Mouse (Mus musculus) splenic B cell, adult 2 months (primary cell): ENCODE data around the gene Rap1gap2.

Experiments used
- DNase-seq: peaks from one replicate; pipeline ENCODE4 v3.0.0-alpha.2; 2011; ENCODE audit warnings: low read depth, low spot score
- H3K27me3 ChIP-seq: 2 replicates; pipeline ENCODE4 v1.6.1; 2012; ENCODE audit warnings: mild to moderate bottlenecking, low read length, moderate library complexity, mixed read lengths; ENCODE audit not compliant: control insufficient read depth, poor library complexity, insufficient read depth, severe bottlenecking
- H3K36me3 ChIP-seq: 2 replicates; pipeline ENCODE4 v1.6.1; 2012; ENCODE audit warnings: mild to moderate bottlenecking, low read length, moderate library complexity, mixed read lengths; ENCODE audit not compliant: control insufficient read depth, poor library complexity, insufficient read depth, severe bottlenecking

Gene Rap1gap2

GRCm38 (mm10) chr11:74465712-74466111 lies 145.0 kb downstream of the Rap1gap2 start:
- Histone ChIP-seq H3K36me3 (no peaks in the 10 kb centered on the region), H3K27me3 (no peaks in the 10 kb centered on the region)
- peak; percentile 17 for DNase-seq

GRCm38 (mm10) chr11:74464181-74464977 lies 146.3 kb downstream of the Rap1gap2 start:
- Histone ChIP-seq H3K36me3 (no peaks in the 10 kb centered on the region), H3K27me3 (no peaks in the 10 kb centered on the region)
- DNase-seq: no peak

- Histone ChIP-seq H3K27me3 (no peaks in the 10 kb centered on the region), H3K36me3 (no peaks in the 10 kb centered on the region)
- DNase-seq: no peak
These were observed 148.1 kb downstream of the Rap1gap2 start for GRCm38 (mm10) chr11:74462651-74463050.

GRCm38 (mm10) chr11:74459651-74460050 lies 151.1 kb downstream of the Rap1gap2 start:
- no peak for DNase-seq
- Histone ChIP-seq H3K36me3 (no peaks in the 10 kb centered on the region), H3K27me3 (no peaks in the 10 kb centered on the region)

GRCm38 (mm10) chr11:74458400-74458799 lies 152.3 kb downstream of the Rap1gap2 start:
- no peaks in the 10 kb centered on the region for H3K36me3 ChIP-seq
- no peaks in the 10 kb centered on the region for H3K27me3 ChIP-seq
- no peak for DNase-seq

- Histone ChIP-seq H3K27me3 (no peaks in the 10 kb centered on the region), H3K36me3 (no peaks in the 10 kb centered on the region)
- DNase-seq: no peak
These were observed 153.5 kb downstream of the Rap1gap2 start for GRCm38 (mm10) chr11:74457194-74457593.

- Histone ChIP-seq H3K36me3 (no peaks in the 10 kb centered on the region), H3K27me3 (no peaks in the 10 kb centered on the region)
- DNase-seq: no peak
These were observed 162.2 kb downstream of the Rap1gap2 start for GRCm38 (mm10) chr11:74448556-74448955.

DNA sequence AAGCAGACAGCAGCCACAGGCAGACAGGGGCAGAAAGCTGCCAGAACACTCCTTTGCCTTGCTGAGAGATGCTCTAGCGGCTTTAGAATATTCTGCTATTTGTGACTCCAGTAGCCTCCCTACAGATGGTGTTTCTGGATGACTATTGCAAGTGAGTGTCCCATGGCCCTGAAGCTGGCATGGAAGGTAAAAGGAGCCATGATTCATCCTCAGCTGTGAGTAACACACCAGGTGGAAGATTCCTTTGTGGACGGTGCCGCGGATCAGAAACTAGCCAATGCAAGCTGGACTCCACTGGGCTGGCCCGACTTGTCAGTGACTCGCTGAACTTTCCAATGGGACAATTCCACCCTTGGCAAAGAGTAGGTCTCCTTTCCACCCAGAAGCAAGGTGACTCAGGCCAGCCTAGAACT lies 162.7 kb downstream of the Rap1gap2 start:
- H3K27me3 ChIP-seq: no peaks in the 10 kb centered on the region
- no peaks in the 10 kb centered on the region for H3K36me3 ChIP-seq
- no peak for DNase-seq

DNA sequence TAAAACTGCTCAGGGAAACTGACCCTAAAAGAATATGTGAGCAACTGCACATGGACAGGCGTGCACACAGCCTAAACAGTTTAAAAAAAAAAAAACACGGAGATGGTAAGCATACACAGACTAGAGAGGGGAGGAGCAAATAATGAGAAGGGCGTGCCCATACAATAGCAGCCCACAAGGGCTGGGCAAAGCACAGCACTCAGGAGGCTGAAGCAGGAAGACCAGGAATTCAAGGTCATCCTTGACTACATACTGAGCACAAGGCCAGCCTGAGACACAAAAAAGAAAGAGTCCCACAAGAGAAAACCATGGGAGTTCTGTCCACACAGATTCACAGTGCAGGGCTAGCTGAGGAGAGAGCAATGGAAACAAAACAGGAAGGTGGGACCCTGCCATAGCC lies 165.1 kb downstream of the Rap1gap2 start:
- no peak for DNase-seq
- Histone ChIP-seq H3K36me3 (no peaks in the 10 kb centered on the region), H3K27me3 (no peaks in the 10 kb centered on the region)

- no peak for DNase-seq
- no peaks in the 10 kb centered on the region for H3K27me3 ChIP-seq
- H3K36me3 ChIP-seq: no peaks in the 10 kb centered on the region
These were observed 166.8 kb downstream of the Rap1gap2 start for GRCm38 (mm10) chr11:74443924-74444256.

- no peaks in the 10 kb centered on the region for H3K36me3 ChIP-seq
- DNase-seq: no peak
- H3K27me3 ChIP-seq: no peaks in the 10 kb centered on the region
These were observed 167.4 kb downstream of the Rap1gap2 start for GRCm38 (mm10) chr11:74443147-74443923.

DNA sequence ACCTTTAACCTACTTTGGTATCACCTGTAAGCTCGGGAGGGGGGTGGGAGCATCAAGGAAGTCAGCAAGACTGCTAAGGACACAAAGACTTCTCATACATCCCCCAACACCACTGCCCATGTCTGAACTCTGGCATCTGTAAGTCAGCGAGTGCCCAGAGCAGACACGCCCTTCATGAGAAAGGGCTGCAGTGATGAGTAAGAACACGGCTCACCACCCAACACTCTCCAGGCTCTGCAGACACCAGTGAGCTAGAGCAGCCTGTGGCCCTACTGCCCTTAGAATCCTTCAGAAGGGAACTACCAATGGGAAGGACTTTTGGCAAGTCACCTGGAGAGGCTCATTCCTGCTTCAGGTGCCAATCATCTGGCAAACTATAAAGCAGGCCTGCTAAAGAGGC lies 168.3 kb downstream of the Rap1gap2 start:
- no peak for DNase-seq
- no peaks in the 10 kb centered on the region for H3K27me3 ChIP-seq
- H3K36me3 ChIP-seq: no peaks in the 10 kb centered on the region

DNA sequence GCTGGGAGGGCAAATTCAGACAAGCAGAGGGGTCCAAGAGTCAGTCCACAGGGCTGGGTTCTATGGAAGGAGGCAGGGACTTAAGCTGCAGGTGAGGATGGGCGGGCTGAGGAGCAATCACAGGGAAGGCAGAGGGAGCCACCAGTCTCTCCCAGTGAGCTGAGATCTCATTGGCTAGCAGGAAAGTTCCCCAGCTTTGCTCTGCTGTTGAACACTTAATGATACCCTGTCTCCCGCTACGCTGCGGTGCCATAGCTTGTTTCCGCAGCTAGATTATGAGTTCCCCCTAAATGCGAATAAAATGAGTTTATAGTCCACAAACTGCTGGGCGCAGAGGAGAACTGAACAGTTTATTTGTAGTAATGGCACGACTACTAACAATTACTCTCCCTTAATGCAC lies 170.6 kb downstream of the Rap1gap2 start:
- no peaks in the 10 kb centered on the region for H3K27me3 ChIP-seq
- H3K36me3 ChIP-seq: no peaks in the 10 kb centered on the region
- no peak for DNase-seq

DNA sequence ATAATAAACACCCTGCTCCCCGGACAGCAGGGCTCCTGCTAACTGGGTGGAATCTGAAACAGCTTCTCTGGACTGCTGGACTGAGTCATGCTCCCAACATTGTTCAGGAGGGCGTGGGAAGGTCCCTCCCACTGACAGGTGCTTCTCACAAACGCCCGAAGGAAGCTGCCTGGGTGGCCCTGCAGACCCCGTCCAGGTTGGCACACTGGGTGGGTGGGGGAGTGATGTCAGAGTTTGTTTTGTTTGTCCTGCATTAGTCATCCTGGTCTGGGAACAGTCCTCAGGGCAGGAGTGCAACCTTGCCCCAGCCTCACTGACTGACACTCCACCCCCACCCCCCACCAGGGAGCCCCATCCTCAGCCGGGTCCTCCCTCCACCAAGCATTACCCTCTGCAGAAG lies 171.5 kb downstream of the Rap1gap2 start:
- H3K36me3 ChIP-seq: no peaks in the 10 kb centered on the region
- H3K27me3 ChIP-seq: no peaks in the 10 kb centered on the region
- DNase-seq: no peak

DNA sequence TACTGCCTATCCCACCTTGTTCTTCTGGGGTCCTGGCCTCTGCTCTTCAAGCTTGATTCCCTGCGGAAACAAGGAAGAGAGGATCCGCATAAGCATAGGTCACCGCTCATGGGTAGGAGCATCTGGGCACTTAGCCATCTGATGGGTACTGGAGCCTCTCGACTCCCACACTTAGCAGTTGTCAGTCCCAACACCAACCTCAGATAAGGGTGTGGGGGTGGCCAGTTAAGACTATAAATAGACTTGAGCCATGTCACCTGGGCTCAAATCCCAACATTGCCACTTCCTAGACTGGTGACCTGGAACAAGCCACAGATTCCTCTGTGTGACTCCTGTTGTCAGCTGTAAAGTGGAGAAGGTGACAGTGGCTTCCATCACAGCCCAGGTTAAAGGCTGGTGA lies 172.5 kb downstream of the Rap1gap2 start:
- Histone ChIP-seq H3K27me3 (no peaks in the 10 kb centered on the region), H3K36me3 (no peaks in the 10 kb centered on the region)
- DNase-seq: no peak
